Mouse (Mus musculus): ENCODE measurements around the gene H2-Ob.

The H2-Ob gene

DNA sequence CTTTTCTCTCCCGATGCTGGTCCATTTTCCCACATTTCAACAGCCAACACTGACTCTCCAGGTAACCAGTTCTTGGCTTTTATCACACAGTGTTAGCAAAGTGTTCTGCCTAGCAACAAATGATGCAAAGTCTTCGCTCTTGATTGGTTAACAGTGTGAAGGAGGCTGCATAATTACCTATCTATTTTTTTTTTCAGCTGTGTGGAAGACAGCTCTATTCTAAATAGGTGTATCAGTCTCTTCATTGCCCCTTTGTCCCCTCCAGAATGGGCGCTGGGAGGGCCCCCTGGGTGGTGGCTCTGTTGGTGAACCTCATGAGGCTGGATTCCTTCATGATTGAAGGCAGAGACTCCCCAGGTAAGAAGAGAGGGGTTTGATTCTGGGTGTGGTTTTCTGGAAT lies at the start of gene H2-Ob:
Gene H2-Ob, plus strand, starts transcription at position 198 of the 400 bp plus-strand sequence.
- DNase-seq: no peak

DNA sequence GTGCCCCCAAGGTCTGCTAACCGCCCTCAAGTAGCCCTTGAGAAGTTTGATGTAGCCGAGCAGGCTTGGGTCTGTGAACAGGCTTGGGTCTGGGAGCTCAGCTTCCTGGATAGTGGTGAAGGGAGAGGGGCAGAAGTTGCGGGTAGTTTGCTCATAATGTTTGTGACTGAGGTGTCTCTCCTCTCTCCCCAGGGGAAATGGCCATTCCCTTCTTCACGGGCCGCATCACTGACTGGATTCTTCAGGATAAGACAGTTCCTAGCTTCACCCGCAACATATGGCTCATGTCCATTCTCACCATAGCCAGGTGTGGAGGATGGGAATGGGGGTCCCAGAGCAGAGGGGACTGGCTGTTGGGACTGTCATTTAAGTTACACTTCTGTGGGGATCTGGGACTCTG lies 49.7 kb upstream of the H2-Ob start:
- DNase-seq: no peak

DNA sequence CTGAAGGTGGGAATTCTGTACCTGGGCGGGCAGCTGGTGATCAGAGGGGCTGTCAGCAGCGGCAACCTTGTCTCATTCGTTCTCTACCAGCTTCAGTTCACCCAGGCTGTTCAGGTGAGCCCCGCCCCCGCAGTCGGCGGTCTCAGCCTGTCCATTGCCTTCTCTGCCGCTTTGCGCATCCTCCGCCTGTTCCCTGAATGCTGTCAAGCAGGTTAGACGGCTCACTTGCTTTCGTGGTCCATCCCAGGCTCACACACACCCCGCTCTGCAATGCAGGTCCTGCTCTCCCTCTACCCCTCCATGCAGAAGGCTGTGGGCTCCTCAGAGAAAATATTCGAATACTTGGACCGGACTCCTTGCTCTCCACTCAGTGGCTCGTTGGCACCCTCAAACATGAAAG lies 45.9 kb upstream of the H2-Ob start:
- no peak for DNase-seq

DNA sequence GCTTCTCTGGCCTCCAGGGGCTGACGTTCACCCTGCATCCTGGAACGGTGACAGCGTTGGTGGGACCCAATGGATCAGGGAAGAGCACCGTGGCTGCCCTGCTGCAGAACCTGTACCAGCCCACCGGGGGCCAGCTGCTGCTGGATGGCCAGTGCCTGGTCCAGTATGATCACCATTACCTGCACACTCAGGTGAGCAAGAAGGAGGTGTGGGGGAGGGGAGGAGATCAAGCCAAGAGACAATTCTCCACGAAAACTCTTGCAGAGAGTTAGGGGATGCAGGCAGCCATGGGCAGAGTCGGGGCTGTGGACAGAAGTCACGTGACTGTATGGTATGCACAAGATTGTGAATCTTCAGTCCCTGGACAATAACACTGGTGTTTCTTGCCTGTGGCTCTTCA lies 45.2 kb upstream of the H2-Ob start:
- no peak for DNase-seq

DNA sequence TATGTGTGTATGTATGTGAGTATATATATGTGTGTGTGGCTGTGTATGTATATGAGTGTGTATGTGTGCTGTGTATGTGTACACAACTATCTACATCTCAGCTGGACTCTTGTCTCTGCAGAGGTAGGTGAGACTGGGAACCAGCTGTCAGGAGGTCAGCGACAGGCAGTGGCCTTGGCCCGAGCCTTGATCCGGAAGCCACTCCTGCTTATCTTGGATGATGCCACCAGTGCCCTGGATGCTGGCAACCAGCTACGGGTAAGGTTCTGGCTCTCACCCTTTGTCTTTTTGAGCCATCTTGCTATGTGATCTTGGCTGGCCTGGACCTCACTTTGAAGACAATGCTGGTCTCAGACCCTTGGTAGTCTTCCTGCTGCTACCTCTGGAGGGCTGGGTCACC lies 44.0 kb upstream of the H2-Ob start:
- no peak for DNase-seq

DNA sequence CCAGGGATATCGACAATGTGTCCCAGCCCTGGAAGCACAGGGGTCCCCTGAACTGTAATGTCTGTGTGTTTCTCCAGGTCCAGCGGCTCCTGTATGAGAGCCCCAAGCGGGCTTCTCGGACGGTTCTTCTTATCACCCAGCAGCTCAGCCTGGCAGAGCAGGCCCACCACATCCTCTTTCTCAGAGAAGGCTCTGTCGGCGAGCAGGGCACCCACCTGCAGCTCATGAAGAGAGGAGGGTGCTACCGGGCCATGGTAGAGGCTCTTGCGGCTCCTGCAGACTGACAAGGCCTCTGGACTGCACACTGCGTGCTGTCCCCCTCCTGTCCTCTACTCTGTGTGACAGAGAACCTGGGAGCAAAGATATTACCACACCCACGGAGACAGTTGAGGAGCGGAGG lies 42.2 kb upstream of the H2-Ob start:
- no peak for DNase-seq

DNA sequence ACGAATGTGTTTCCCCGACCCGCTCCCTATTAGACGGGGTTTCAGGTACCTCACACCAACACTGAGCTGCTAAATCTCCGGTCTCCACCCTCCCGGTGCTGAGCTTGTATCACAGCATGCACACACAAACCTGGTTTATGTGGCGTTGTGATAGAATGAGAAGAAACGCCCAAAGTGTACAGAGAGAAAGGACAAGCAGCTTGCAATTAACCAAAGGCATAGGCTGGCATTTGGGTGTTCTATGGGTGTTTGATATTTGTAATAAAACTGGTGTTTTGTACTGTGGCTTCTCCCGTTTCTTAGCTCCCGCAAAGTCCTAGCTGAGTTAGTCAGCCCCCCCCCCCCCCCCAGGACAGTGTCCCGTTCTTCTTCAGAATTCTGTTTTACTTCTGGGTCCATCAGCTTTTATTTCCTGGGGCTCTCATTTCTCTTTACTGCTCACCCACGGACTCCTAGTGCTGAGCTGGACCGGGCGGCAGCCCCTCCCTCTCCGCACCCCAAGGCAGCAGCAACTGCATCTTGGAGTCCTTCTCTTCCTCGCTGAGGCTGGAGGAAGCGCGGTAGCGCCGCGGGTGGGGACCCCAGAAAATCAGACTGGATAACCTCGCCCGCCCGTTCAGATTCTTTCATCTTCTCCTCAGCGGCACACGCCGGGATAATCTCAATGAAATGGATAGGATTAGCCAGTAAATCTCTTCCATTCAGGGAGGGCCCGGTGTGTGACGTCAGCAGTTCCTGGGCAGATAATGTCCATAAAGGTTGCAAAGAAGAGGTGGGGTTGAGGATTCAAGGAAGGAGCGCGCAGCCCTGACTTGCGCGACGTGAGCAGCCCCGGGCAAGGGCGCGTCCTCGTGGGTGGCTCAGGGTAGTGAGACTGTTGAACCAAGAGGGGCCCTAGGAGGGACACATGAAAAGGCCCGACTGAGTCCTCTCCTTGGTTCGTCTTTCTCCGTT lies 41.5 kb upstream of the H2-Ob start, which contains the start of gene Psmb8:
Gene Psmb8, plus strand, starts transcription at position 781 of the 954 bp plus-strand sequence.
- peak; percentile 75 for DNase-seq

DNA sequence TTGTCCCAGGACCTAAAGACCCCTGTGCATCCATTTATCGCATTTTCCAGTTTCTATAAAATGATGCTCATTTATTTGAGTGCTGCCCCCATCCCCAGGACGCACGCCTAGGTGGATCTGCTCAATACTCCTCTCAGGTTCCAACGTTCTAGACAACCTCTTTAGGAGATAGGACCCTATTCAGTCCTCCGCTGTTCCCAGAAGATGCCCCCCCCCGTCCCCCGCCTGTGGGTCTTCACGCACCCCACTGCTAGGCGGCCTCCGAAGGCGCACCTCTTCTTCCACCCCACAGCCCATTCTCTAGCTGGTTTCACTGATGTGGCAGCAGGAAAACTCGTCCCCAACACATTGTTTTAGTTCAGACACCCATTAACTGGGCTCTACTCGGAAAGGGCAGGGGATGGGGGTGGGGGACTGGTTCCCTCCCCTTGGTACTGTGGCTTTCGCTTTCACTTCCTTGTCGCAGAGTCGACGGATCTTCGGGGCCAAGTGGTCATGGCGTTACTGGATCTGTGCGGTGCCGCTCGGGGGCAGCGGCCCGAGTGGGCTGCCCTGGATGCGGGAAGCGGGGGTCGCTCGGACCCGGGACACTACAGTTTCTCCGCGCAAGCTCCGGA lies 40.7 kb upstream of the H2-Ob start:
- DNase-seq: no peak

DNA sequence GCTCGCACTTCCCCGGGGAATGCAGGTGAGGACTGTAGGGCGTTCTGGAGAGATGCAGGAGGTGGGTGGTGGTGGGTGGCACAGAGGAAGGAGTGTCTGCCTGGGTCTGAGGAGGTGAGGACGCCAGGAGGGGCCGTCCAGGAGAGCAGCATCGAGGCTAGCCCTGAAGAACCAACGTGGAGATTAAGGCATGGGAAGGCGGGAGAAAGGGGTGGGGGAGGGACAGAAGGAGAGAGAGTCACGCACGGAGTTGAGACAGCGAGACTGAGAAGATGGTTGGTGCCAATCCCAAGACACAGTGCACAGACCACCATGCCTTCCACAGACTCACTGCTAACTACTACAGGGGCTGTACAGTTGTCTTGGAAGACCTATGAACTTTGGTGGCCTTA lies 40.2 kb upstream of the H2-Ob start:
- DNase-seq: no peak

DNA sequence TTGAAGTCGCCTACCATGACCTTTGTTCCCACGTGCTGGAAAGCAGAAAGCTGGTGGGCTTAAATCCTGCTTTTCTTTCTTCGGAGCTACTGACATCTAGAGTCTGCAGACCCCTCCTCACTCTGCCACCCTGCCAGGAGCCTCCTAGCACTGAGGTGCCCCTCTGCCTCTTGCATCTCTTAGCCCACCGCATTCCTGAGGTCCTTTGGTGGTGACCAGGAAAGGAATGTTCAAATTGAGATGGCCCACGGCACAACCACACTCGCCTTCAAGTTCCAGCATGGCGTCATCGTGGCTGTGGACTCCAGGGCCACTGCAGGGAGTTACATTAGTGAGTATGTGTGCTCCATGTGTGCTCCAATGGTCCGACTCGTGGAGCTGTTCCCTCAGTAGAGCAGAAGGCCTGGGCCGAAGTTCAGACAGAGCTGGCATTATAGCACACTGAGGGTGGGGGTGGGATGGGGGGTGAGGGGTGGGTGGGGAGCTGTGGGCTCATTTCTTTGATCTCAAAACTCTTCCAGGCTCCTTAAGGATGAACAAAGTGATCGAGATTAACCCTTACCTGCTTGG lies 39.6 kb upstream of the H2-Ob start:
- DNase-seq: no peak

DNA sequence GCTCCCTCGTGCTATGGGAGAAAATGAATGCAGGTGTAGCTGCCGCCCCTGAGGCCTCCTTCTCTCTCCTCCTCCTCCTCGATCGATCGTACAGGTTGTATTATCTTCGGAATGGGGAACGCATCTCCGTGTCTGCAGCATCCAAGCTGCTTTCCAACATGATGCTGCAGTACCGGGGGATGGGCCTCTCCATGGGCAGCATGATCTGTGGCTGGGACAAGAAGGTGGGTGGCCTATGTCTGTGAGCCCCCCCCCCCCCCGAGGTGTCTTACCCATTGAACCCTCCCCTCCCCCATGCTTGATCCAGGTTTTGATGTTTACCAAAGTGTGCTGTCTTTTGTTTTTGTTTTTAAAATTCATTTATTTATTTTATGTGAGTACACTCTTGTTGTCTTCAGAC lies 38.7 kb upstream of the H2-Ob start:
- DNase-seq: no peak

DNA sequence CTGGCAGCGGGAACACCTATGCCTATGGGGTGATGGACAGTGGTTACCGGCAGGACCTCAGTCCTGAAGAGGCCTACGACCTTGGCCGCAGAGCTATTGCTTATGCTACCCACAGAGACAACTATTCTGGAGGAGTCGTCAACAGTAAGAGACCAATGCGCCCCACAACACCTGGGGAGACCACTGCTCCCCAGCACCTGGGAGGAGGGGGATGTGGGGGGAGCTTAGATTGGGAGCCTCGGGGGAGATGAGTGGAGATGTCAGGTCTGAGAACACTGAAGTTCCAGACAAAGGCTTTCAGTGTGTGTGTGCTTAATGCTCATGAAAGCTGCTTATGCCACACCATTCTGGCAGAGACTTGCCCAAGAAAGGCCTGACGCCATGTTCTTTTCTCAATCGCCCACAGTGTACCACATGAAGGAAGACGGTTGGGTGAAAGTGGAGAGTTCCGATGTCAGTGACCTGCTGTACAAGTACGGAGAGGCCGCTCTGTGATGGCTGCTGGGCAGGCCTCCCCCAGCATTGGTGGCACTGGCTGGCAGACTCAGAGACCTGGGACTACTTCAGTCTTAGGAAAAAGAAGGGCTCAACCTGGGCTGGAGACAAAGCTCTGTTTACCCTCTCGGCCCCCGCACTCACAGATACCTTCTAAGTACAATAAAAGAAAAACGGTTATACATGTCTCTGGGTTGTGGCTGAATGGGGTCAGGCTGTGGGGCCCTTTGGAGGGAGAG lies 37.8 kb upstream of the H2-Ob start:
- DNase-seq: no peak

DNA sequence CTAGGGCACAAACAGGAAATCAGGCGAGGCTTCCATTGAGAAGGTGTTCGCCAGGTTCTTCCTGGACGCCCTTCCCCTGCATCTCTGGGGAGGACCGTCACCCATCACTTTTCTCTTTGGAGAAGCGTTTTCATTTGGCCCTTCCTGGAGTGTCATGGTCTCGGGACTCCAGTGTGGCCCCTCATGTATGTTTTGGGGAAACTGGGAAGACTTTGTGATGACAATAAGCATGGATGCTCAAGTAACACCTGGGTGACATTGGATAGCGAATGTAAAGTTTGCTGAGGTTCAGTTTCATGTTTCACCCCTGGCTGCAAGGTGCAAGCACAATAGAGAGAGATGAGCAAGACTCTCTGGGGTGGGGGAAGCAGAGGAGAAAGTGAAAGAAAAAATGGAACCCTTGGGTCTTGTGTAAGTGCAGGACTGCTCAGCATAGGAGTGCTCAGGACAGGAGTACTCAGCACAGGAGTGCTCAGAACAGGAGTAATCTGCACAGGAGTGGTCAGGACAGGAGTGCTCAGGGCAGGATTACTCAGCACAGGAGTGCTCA lies 37.1 kb upstream of the H2-Ob start:
- DNase-seq: no peak

DNA sequence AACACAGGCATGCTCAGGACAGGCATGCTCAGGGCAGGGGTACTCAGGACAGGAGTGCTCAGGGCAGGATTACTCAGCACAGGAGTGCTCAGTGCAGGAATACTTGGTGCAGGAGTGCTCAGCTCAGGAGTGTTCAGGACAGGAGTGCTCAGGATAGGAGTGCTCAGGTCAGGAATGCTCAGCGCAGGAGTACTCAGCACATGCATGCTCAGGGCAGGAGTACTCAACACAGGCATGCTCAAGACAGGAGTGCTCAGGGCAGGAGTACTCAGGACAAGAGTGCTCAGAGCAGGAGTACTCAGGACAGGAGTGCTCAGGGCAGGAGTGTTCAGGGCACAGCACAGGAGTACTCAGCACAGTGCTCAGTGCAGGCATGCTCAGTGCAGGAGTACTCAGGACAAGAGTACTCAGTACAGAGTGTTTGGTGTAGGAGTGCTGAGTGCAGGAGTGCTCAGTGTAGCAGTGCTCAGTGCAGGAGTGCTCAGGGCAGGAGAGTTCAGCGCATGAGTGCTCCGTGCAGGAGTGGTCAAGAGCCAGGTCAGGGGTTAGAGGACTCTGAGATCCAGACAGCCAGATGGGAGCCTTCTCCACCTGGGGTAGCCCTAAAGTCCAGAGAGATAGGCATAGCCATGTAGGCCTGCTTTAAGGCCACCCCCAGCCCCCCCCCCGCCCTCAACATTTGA lies 35.8 kb upstream of the H2-Ob start:
- no peak for DNase-seq

DNA sequence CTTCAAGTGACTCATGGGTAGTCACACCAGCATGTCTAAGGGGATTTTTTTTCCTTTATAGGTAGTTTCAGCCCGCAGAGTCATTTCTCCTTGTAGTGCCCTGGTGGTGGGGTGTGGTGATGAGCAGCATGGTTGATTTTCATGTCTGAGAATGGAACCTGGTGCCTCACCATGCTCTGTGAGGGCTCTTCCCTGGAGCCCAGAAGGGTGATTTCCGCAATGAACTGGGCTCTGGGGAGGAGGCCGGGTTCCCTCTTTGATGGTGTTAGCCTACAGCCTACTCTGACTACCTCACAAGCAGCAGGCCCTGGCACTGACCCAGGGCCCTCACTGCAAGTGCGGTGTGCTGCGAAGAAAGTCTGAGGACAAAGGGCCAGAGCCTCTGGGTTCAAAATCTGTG lies 35.3 kb upstream of the H2-Ob start, which contains the start of gene Tap2:
Gene Tap2, plus strand, starts transcription at position 84 of the 400 bp plus-strand sequence.
- no peak for DNase-seq

DNA sequence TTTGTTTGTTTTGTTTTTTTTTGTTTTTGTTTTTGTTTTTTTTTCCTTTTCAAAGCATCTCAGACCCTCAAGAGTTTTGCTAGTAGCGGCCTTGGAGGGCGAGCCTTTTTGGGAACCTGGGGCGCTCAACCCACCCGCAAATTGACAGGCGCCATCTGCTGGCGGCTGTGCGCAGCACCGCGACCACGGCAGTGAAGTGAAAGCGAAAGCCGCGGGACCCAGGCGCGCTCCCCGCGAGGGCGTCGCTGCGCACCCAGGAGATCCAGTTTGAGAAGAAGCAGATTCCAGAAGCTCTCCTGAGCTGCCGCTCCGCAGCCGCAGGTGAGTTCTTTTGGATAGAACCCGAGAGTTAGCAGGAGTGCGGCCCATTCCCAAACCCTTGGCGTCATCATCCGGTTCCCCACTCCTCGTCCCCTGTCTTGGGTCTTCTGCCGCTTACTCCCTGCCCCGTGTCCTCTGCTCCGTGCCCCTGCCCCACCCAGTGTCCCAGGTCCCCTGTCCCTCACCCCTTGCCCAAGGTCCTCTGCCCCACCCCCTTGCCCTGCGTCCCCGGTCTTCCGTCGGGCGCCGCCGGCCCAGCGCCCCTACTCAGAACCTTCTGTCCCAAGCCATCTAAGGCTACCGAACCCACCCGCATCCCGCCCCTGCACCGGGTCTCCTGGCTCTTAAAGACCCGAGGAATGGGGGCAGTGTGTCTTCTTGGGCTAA lies 34.2 kb upstream of the H2-Ob start:
- peak; percentile 75 for DNase-seq

DNA sequence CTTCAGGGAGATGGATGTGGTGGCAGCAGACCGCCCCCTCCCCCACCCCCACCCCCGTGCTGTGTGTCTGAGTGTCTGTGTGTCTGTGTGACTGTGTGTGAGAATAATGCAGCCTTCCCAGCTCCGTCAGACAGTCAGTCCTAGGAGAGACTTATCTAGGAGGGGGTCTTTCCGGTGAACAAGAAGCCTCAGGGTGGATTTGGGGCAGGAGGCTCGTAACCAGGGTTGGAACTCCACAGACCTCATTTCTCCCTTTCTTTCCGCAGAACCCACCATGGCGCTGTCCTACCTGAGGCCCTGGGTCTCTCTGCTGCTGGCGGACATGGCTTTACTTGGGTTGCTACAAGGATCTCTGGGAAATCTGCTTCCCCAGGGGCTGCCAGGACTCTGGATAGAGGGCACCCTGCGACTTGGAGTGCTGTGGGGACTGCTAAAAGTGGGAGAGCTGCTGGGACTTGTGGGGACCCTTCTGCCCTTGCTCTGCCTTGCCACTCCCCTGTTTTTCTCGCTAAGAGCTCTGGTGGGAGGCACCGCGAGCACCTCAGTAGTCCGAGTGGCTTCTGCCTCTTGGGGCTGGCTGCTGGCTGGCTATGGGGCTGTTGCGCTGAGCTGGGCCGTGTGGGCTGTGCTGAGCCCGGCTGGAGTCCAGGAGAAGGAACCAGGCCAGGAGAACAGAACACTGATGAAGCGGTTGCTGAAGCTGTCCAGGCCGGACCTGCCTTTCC lies 33.5 kb upstream of the H2-Ob start:
- DNase-seq: no peak

DNA sequence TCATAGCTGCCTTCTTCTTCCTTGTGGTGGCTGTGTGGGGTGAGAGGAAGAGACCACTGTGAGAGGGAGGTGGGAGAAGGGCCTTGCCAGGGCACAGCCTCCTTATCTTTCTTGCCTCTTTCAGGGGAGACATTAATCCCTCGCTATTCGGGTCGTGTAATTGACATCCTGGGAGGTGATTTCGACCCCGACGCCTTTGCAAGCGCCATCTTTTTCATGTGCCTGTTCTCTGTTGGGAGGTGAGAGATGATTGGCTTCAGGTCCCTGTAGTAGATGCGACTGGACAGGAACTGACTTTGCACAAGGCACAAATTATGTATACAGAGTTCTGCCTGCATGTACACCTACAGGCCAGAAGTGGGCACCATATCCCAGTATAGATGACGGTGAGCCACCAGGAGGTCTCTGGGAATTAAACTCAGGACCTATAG lies 32.9 kb upstream of the H2-Ob start:
- DNase-seq: peak; percentile 28

DNA sequence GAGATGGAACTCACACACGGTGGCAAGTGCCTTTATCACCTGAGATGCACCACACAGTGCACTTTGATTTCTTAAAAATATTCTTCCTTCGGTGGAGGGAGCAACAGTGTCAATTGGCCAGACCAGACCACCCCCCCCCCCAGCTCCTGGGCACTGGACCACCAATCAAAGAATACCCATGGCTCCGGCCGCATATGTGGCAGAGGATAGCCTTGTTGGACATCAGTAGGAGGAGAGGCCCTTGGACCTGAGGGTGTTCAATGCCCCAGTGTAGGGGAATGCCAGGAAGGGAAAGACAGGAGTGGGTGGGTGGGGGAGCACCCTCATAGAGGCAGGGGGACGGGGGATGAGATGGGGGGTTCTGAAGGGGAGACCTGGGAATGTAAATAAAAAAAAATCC lies 32.0 kb upstream of the H2-Ob start:
- no peak for DNase-seq

DNA sequence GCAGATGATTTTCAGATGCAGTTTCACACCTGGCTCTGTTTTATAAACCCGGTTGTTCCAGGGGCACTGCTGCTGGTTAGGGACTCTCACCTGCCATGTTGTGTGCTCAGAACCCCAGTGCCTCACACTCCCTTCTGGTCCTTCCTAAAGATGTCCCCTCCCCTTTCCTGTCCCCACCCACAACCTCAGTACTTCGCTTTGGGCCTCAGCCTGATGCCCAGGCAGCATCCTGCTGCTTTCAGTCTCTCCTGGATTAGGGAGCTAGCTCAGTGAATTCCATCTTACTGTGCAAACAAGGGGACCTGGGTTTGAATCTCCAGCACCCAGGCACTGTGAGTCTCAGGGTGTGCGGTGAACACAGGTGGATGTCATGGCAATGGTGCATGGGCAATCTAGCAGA lies 31.2 kb upstream of the H2-Ob start:
- no peak for DNase-seq

DNA sequence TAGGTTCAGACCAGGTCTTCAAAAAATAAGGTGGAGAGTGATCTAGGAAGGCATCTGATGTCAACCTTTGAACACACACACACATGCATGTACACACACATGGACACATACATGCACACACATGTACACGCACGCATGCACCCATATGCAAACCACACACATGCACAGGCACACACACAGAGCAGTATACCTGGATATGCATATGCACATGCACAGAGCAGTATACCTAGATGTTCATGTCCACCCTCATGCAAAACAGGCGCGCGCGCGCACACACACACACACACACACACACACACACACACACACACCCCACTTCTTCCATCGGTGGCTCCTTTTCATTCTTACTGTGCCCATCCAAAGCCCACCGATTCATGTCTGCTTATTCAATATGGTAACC lies 30.8 kb upstream of the H2-Ob start:
- DNase-seq: no peak
